Mouse (Mus musculus): Measurements from ENCODE around the gene Grid1. TPM values are rescaled to one million over a fixed set of nuclear protein-coding genes. Genes with fewer than 3 reads are reported as not detected.

The Grid1 gene
- polyA plus RNA-seq, 1 experiment = 0.19 TPM

DNA sequence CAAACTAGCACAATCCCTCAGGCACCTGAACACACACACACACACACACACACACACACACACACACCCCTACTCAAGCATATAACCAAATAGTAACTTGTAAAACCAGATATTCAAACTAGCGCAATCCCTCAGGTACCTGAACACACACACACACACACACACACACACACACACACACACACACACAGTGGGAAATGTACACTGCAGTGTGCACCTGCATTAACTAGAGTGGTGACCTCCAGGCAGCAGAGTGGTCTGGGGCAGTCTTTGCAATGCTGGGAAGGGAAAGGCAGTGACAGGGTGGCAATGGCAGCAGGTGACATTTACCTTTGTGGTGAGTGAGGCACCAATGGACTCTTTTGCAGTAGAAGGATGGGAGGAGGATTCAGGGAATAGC, 212.4 kb downstream of the Grid1 start:
- Histone ChIP-seq H3K4me3 (ENCODE audit: control insufficient read depth, insufficient read depth, low read length) (no peak overlapping the region), H3K36me3 (ENCODE audit: control insufficient read depth, insufficient read depth, low read length) (no peaks in the 10 kb centered on the region), H3K27me3 (ENCODE audit: control insufficient read depth, insufficient read depth, low read length) (no peaks in the 10 kb centered on the region), H3K4me1 (replicated peaks; ENCODE audit: control insufficient read depth, insufficient read depth, low read length) (no peaks in the 10 kb centered on the region), H3K27ac (ENCODE audit: control insufficient read depth, insufficient read depth, low read length) (no peak overlapping the region)
- 100% methylated on average over 1 of the region's 1 CpGs for WGBS
- TF ChIP-seq POLR2A (IDR thresholded peaks at IDR 0.05; ENCODE audit: control insufficient read depth, extremely low read depth, insufficient read depth, low read length, poor library complexity) (no peak), CTCF (IDR thresholded peaks at IDR 0.05; ENCODE audit: borderline replicate concordance, control insufficient read depth, extremely low read depth, insufficient read depth, low read length, poor library complexity) (no peak)
- no peak for DNase-seq

DNA sequence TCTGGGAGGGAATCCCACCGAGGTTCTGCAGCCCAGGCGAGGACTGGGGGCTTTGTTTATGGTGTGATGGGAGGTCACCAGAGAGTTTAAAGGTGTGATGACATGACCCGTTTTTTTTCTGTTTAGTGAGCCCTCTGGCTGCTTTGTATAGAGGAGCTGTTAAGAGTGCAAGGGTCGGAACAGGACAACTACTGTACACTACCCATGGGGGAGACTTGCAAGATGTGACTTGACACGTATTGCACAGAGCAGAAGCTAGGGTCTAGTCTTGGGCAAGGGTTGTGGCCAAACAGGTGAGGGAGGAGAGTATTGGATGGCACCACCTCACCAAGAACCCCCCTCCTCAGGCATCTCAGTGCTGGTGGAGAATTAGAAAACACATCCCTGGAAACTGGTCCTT, 224.4 kb downstream of the Grid1 start:
- H3K27me3 ChIP-seq (ENCODE audit: control insufficient read depth, insufficient read depth, low read length) = no peaks in the 10 kb centered on the region
- no peak for DNase-seq
- 64% methylated on average over 5 of the region's 5 CpGs for WGBS
- TF ChIP-seq POLR2A (IDR thresholded peaks at IDR 0.05; ENCODE audit: control insufficient read depth, extremely low read depth, insufficient read depth, low read length, poor library complexity) (no peak), CTCF (IDR thresholded peaks at IDR 0.05; ENCODE audit: borderline replicate concordance, control insufficient read depth, extremely low read depth, insufficient read depth, low read length, poor library complexity) (no peak)
- no peak overlapping the region for H3K4me3 ChIP-seq (ENCODE audit: control insufficient read depth, insufficient read depth, low read length)
- no peak overlapping the region for H3K27ac ChIP-seq (ENCODE audit: control insufficient read depth, insufficient read depth, low read length)
- H3K4me1 ChIP-seq (replicated peaks; ENCODE audit: control insufficient read depth, insufficient read depth, low read length) = no peaks in the 10 kb centered on the region
- H3K36me3 ChIP-seq (ENCODE audit: control insufficient read depth, insufficient read depth, low read length) = no peaks in the 10 kb centered on the region

DNA sequence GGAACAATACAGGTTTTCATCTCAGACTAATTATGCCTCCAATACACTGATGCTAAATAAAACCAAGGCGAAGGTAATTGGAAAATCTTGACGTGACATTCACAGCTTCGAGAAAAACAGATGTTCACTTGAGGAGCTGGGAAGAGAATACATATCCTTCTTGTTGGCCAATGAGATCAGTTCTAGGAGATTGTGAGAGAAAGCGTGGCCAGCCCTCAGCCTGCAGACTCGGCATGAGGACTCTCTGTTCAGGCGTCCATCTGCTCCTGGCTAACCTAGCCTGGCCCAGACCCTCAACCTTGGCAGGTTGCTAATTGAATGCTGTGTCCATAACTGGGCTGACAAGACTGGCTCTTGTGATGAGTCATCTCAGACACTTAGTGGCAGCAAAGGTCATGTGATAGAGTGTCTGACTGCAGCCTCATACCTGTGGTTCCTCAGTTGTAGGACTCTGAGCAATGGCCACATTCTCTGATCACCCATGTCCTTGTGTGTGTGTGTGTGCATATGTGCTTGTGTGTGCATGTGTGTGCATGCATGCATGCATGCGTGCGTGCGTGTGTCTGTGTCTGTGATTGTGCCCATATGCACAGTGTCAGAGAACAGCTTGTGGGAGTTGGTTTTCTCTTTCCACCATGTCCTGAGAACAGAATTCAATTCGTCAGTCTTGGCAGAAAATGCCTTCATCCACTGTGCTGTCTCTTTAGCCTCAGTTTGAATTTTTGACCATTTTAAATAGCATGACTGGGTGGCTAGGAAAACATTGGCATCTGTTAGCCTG, 225.2 kb downstream of the Grid1 start:
- Histone ChIP-seq H3K27me3 (ENCODE audit: control insufficient read depth, insufficient read depth, low read length) (no peaks in the 10 kb centered on the region), H3K4me3 (ENCODE audit: control insufficient read depth, insufficient read depth, low read length) (no peak overlapping the region), H3K27ac (ENCODE audit: control insufficient read depth, insufficient read depth, low read length) (no peak overlapping the region), H3K4me1 (replicated peaks; ENCODE audit: control insufficient read depth, insufficient read depth, low read length) (no peaks in the 10 kb centered on the region), H3K36me3 (ENCODE audit: control insufficient read depth, insufficient read depth, low read length) (no peaks in the 10 kb centered on the region)
- TF ChIP-seq CTCF (IDR thresholded peaks at IDR 0.05; ENCODE audit: borderline replicate concordance, control insufficient read depth, extremely low read depth, insufficient read depth, low read length, poor library complexity) = no peak
- TF ChIP-seq POLR2A (IDR thresholded peaks at IDR 0.05; ENCODE audit: control insufficient read depth, extremely low read depth, insufficient read depth, low read length, poor library complexity) = no peak
- no peak for DNase-seq
- WGBS = 92% methylated on average over 10 of the region's 10 CpGs

DNA sequence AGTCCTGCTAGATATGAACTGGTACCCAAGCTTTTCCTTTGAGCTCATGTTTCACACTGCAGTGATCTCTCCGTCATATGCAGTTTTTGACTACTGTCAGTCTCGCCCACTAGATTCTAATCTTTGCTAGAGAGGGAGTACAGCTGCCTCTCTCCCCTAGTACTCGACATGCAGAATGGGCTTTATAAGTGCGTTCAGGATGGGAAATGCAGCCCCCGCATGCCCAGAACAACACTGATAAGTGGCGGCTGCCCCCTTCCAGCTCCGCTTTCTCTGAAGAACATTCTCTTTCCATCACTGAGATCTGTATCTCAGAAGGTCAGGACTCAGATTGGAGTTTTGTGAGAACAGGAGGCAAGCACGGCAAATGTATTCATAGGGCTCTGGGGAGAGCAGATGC, 229.3 kb downstream of the Grid1 start:
- WGBS = 88% methylated on average over 8 of the region's 8 CpGs
- TF ChIP-seq CTCF (IDR thresholded peaks at IDR 0.05; ENCODE audit: borderline replicate concordance, control insufficient read depth, extremely low read depth, insufficient read depth, low read length, poor library complexity) (no peak), POLR2A (IDR thresholded peaks at IDR 0.05; ENCODE audit: control insufficient read depth, extremely low read depth, insufficient read depth, low read length, poor library complexity) (no peak)
- no peaks in the 10 kb centered on the region for H3K27me3 ChIP-seq (ENCODE audit: control insufficient read depth, insufficient read depth, low read length)

DNA sequence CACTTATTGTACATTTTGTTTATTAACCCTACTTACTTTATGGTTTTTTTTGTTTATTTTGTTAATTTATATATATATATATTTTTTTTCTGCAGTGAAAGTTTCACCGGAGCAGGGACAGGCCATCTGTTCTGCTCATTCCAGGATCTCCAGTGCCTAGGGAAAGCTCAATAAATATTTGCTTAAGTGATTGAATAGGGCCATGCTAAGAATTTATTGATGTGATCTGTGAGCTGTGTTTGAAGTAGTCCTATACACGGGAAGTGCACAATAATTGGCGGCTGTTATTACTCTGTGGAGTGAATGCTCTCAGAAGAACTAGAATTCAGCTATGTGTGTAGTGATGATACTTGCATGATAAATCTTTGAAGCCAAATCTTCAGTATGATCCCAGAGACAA, 234.2 kb downstream of the Grid1 start:
- H3K4me1 ChIP-seq (replicated peaks; ENCODE audit: control insufficient read depth, insufficient read depth, low read length) = no peaks in the 10 kb centered on the region
- H3K27me3 ChIP-seq (ENCODE audit: control insufficient read depth, insufficient read depth, low read length) = no peaks in the 10 kb centered on the region
- TF ChIP-seq CTCF (IDR thresholded peaks at IDR 0.05; ENCODE audit: borderline replicate concordance, control insufficient read depth, extremely low read depth, insufficient read depth, low read length, poor library complexity) = no peak
- TF ChIP-seq POLR2A (IDR thresholded peaks at IDR 0.05; ENCODE audit: control insufficient read depth, extremely low read depth, insufficient read depth, low read length, poor library complexity) = no peak
- WGBS = 94% methylated on average over 3 of the region's 3 CpGs
- H3K4me3 ChIP-seq (ENCODE audit: control insufficient read depth, insufficient read depth, low read length) = no peak overlapping the region
- no peak for DNase-seq
- no peaks in the 10 kb centered on the region for H3K36me3 ChIP-seq (ENCODE audit: control insufficient read depth, insufficient read depth, low read length)
- H3K27ac ChIP-seq (ENCODE audit: control insufficient read depth, insufficient read depth, low read length) = no peak overlapping the region

More for the DNA sequence above, 229.3 kb downstream of the Grid1 start:
- Histone ChIP-seq H3K36me3 (ENCODE audit: control insufficient read depth, insufficient read depth, low read length) (no peaks in the 10 kb centered on the region), H3K4me1 (replicated peaks; ENCODE audit: control insufficient read depth, insufficient read depth, low read length) (no peaks in the 10 kb centered on the region), H3K27ac (ENCODE audit: control insufficient read depth, insufficient read depth, low read length) (no peak overlapping the region), H3K4me3 (ENCODE audit: control insufficient read depth, insufficient read depth, low read length) (no peak overlapping the region)
- DNase-seq = no peak

DNA sequence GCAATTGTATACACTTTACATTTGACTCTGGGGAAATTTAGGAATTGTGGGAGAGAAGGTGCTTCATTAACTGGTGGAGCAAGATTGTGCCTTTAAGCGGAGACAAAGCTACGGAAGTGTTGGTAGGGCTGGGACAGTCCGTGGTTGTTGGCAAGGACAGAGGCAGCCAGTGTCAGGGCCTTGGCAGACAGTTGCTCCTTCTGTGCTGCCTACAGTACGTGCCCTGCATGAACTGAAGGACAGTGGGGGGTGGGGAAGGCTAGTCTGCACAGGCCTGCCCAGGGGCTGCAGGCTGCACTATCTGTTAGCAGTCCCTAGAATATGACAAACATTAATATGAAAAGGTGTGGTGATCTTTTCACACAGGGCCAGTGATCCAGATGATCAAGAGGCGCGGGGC, 254.7 kb downstream of the Grid1 start:
- Histone ChIP-seq H3K4me3 (ENCODE audit: control insufficient read depth, insufficient read depth, low read length) (no peak overlapping the region), H3K27me3 (ENCODE audit: control insufficient read depth, insufficient read depth, low read length) (no peaks in the 10 kb centered on the region), H3K27ac (ENCODE audit: control insufficient read depth, insufficient read depth, low read length) (no peak overlapping the region), H3K36me3 (ENCODE audit: control insufficient read depth, insufficient read depth, low read length) (no peaks in the 10 kb centered on the region), H3K4me1 (replicated peaks; ENCODE audit: control insufficient read depth, insufficient read depth, low read length) (no peaks in the 10 kb centered on the region)
- TF ChIP-seq POLR2A (IDR thresholded peaks at IDR 0.05; ENCODE audit: control insufficient read depth, extremely low read depth, insufficient read depth, low read length, poor library complexity) (no peak), CTCF (IDR thresholded peaks at IDR 0.05; ENCODE audit: borderline replicate concordance, control insufficient read depth, extremely low read depth, insufficient read depth, low read length, poor library complexity) (no peak)
- WGBS = 88% methylated on average over 6 of the region's 6 CpGs
- DNase-seq = no peak
